Mouse (Mus musculus) liver, adult 2 months (tissue): ENCODE data around the gene 1700021F05Rik. TPM values are rescaled to one million over a fixed set of nuclear protein-coding genes. Genes with fewer than 3 reads are reported as not detected.

ENCODE experiments used
- DNase-seq: peaks from one replicate; pipeline ENCODE4 v3.0.0-alpha.2; 2011; ENCODE audit warnings: low read depth, low spot score; ENCODE audit errors: extremely low read depth
- H3K27ac ChIP-seq: fragments of 200-500 bp; replicated peaks from 2 replicates; pipeline ENCODE4 v1.5.1; 2012; ENCODE audit warnings: low read depth, mild to moderate bottlenecking, control low read depth, inconsistent platforms, low read length; ENCODE audit not compliant: insufficient read depth
- H3K27me3 ChIP-seq: fragments of 200-500 bp; 2 replicates; pipeline ENCODE4 v1.6.1; 2012; ENCODE audit warnings: mild to moderate bottlenecking, moderate library complexity, low read length, inconsistent platforms; ENCODE audit not compliant: control insufficient read depth, insufficient read depth
- H3K36me3 ChIP-seq: fragments of 200-500 bp; 2 replicates; pipeline ENCODE4 v1.6.1; 2012; ENCODE audit warnings: low read length, inconsistent platforms; ENCODE audit not compliant: control insufficient read depth, insufficient read depth
- H3K4me1 ChIP-seq: fragments of 200-500 bp; 2 replicates; pipeline ENCODE4 v1.6.1; 2011; ENCODE audit warnings: low read length; ENCODE audit not compliant: control insufficient read depth, insufficient read depth
- H3K4me3 ChIP-seq: fragments of 200-500 bp; 2 replicates; pipeline ENCODE4 v1.5.1; 2011; ENCODE audit warnings: low read depth, mild to moderate bottlenecking, control low read depth, low read length, moderate library complexity; ENCODE audit not compliant: insufficient read depth
- H3K79me2 ChIP-seq: fragments of 200-500 bp; 2 replicates; pipeline ENCODE4 v1.6.1; 2012; ENCODE audit warnings: inconsistent platforms, mild to moderate bottlenecking, low read length, moderate library complexity; ENCODE audit not compliant: control insufficient read depth, insufficient read depth
- H3K9ac ChIP-seq: fragments of 200-500 bp; 2 replicates; pipeline ENCODE4 v1.6.1; 2012; ENCODE audit warnings: low read depth, mild to moderate bottlenecking, control low read depth, inconsistent platforms, low read length
- CTCF ChIP-seq: fragments of 200-500 bp; IDR thresholded peaks from 2 replicates; pipeline ENCODE4 v1.5.1; 2011; ENCODE audit warnings: low read depth, low read length, control low read depth
- POLR2A ChIP-seq: fragments of 200-500 bp; IDR thresholded peaks from 2 replicates; pipeline ENCODE4 v1.6.1; 2011; ENCODE audit warnings: low read length, control low read depth; ENCODE audit not compliant: insufficient read depth; ENCODE audit errors: extremely low read depth
- WGBS: fragments of 180-500 bp; shearing (Covaris S2); methylation state at CpG from one replicate; pipeline ENCODE4 v1.1.7; 2018; 5-methylcytosine and 5-hydroxymethylcytosine counted together
- polyA plus RNA-seq: library from polyadenylated mRNA; depleted of rRNA; stranded (reverse); fragments of >200 nt; gene quantifications from 2 replicates; pipeline ENCODE4 v1.2.3, GENCODE M21; 2012
- total RNA-seq: library from RNA; depleted of rRNA; stranded (reverse); fragments of >200 nt; gene quantifications from 2 replicates; pipeline ENCODE4 v1.2.3, GENCODE M21; 2014

The 1700021F05Rik gene
- total and polyA plus RNA-seq, 2 experiments = 6.2 to 21.5 TPM

DNA sequence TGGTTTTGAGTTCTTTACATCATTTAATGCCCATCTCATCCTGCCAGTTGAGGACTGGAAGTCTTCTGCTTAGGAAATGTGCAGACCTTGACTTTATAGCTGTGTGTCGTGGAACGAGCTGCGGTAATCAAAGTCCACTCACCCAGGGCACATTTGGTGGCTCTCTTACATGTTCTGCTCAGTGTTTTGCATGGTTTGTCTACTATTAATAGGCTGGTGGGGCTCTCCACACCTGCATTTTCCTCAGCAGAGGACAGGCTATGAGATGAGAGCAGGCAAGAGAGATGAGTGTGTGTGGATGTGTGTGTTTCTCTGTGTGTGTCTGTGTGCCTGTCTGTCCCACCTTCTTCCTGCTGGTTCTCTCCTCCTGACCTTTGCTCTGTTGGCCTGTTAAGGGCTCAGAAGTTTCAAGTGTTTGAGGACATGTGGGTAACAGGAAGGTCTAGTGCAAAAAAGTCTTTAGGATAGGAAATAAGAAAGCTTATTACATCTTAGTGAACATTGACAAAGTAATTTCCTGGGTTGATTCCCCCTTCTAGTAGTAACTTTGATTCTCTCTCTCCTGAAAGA is 53.3 kb downstream of the 1700021F05Rik start:
- no peak overlapping the region for H3K9ac ChIP-seq
- DNase-seq = peak; percentile 67
- H3K27me3 ChIP-seq = no peaks in the 10 kb centered on the region
- peak overlapping the region; percentile 59 for H3K27ac ChIP-seq
- H3K36me3 ChIP-seq = no peaks in the 10 kb centered on the region
- H3K4me1 ChIP-seq = peaks cover 34% of the 10 kb centered on the region
- peaks cover 3% of the 10 kb centered on the region; the same call in 1 of the 2 replicates for H3K79me2 ChIP-seq
- WGBS = 30% methylated on average over 3 of the region's 3 CpGs
- no peak overlapping the region for H3K4me3 ChIP-seq
- TF ChIP-seq CTCF = no peak
- no peak for TF ChIP-seq POLR2A

- no peaks in the 10 kb centered on the region for H3K36me3 ChIP-seq
- H3K27ac ChIP-seq = no peak overlapping the region; the same call in 1 of the 2 replicates
- TF ChIP-seq CTCF (no peak), POLR2A (no peak)
- DNase-seq = no peak
- H3K79me2 ChIP-seq = peaks cover 12% of the 10 kb centered on the region; the same call in 1 of the 2 replicates
- peaks cover 34% of the 10 kb centered on the region for H3K4me1 ChIP-seq
- no peaks in the 10 kb centered on the region for H3K27me3 ChIP-seq
- H3K9ac ChIP-seq = no peak overlapping the region
- WGBS = 62% methylated on average over 6 of the region's 6 CpGs
- H3K4me3 ChIP-seq = no peak overlapping the region
Observed at GRCm38 (mm10) chr10:43485751-43486268, 55.0 kb downstream of the 1700021F05Rik start.

- Histone ChIP-seq H3K36me3 (no peaks in the 10 kb centered on the region), H3K27me3 (no peaks in the 10 kb centered on the region), H3K4me1 (peaks cover 18% of the 10 kb centered on the region), H3K9ac (peak overlapping the region; percentile 22; the same call in 1 of the 2 replicates), H3K79me2 (peaks cover 12% of the 10 kb centered on the region; the same call in 1 of the 2 replicates), H3K4me3 (no peak overlapping the region), H3K27ac (peak overlapping the region; percentile 72)
- WGBS = 24% methylated on average over 9 of the region's 9 CpGs
- no peak for TF ChIP-seq CTCF
- TF ChIP-seq POLR2A = no peak
- DNase-seq = peak; percentile 60
Observed at GRCm38 (mm10) chr10:43483426-43483995, 57.3 kb downstream of the 1700021F05Rik start.

- no peak for DNase-seq
- Histone ChIP-seq H3K79me2 (peaks cover 12% of the 10 kb centered on the region; the same call in 1 of the 2 replicates), H3K36me3 (no peaks in the 10 kb centered on the region), H3K4me1 (peaks cover 10% of the 10 kb centered on the region), H3K4me3 (no peak overlapping the region), H3K27me3 (no peaks in the 10 kb centered on the region), H3K27ac (no peak overlapping the region), H3K9ac (no peak overlapping the region)
- 95% methylated on average over 5 of the region's 5 CpGs for WGBS
- TF ChIP-seq CTCF = no peak
- no peak for TF ChIP-seq POLR2A
Observed at GRCm38 (mm10) chr10:43482021-43482420, 58.8 kb downstream of the 1700021F05Rik start.

DNA sequence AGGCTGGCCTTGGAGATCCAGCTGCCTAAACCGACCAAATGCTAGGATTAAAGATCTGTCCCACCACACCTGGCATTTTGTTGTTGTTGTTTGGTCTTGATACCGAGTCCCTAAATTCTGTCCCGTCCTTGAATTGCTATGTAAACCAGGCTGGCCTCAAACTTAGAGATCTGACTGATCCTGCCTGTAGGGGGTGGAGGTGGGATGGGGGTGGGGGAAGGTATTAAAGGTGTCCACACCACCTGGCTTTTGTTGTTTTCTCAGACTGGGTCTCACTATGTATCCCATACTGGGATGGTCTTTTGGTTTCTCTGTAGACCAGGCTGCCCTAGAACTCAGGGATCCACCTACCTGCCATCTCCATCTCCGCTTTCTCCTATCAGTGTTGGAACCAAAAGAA is 59.6 kb downstream of the 1700021F05Rik start:
- Histone ChIP-seq H3K79me2 (peaks cover 12% of the 10 kb centered on the region; the same call in 1 of the 2 replicates), H3K27me3 (no peaks in the 10 kb centered on the region), H3K4me3 (no peak overlapping the region), H3K9ac (no peak overlapping the region), H3K36me3 (no peaks in the 10 kb centered on the region), H3K4me1 (peaks cover 10% of the 10 kb centered on the region), H3K27ac (no peak overlapping the region)
- TF ChIP-seq POLR2A (no peak), CTCF (no peak)
- DNase-seq = no peak
- WGBS = 80% methylated on average over 4 of the region's 4 CpGs
